Mouse (Mus musculus): ENCODE measurements at regions not wholly inside any gene's neighbourhood (a gene's known extent, or its start where the extent isn't known, plus 50 kb on each side); places are given as distances from the start of the nearest gene placed in this dataset.
"Not testable (repeated sequence)": the region's sequence is repeated elsewhere in the genome, so short reads cannot be mapped to it uniquely, and the experiment has no call there.

DNA sequence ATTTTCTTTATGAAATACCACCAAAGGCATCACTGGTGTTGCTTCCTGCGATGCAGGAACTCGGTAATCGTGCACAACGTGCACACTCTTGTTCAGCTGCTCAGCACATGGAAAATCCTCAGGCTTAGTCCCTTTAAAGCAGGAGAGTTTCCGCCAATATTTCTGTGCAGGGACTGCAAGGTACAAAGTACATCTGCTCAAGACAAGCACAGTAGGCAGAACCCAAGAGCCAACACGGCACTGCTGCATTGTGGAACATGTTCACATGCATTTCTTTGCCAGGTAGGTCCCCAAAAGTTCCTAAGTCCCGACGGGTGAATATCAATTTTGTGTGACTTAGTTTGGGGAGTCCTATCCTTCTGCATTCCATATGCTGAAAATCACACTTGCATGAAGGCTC, 808.0 kb upstream of the Pou3f3 start:
- no peak for DNase-seq

DNA sequence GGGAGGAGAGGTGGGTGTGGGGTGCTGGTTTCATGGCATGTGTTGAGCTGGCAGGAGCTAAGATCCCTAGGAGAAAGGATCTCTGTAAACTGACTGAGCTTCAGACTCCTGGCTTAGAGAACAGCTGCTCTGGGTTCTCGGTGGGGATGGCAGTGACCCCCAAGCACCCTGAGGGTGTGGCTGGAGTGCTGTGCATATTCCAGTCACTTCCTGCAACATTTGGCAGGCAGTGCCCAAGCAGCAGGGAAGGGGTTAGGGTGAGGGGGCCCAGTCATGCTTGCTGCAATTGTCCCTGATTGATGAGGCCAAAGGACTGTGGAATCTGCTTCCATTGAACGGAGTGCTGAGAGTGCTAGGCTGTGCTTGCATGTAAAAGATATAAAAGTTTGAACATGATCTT, 807.4 kb upstream of the Pou3f3 start:
- no peak for DNase-seq

DNA sequence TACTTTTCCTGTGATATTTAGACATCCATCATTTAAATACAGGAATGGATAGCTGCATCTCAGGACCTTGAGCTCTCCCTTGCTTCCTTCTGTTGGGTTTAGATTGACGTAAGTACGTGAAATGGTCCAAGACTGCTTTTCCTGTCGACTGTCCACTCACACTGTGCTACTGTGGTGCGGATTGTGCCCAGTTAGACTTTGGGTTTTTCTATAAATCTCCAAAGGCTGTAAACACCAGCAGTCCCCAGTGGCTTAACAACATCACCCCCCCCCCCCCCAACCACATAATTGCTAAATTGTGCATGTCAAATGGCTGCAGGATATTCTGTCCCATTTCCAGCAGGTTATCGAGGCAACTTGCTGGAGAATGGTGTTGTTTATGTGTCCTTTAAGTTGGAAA, 806.6 kb upstream of the Pou3f3 start:
- DNase-seq: no peak

DNA sequence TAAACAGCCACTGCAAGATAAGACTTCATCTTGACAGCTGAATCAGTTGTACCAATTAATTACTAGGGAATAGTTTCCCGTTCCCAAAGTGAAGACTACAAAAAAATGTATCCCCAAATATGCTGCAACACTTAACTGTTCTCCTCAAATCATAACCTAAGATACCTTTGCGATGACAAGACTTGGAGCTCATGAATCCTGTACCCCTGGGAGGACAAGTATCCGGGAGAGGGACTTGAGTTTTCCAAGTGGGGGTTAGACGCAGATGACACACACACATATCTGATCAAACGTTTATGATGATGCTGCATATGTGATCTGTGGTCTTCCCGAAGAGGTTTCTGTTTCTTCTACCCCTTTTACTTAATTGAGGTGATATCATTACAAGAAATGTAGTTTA, 805.6 kb upstream of the Pou3f3 start:
- no peak for DNase-seq

DNA sequence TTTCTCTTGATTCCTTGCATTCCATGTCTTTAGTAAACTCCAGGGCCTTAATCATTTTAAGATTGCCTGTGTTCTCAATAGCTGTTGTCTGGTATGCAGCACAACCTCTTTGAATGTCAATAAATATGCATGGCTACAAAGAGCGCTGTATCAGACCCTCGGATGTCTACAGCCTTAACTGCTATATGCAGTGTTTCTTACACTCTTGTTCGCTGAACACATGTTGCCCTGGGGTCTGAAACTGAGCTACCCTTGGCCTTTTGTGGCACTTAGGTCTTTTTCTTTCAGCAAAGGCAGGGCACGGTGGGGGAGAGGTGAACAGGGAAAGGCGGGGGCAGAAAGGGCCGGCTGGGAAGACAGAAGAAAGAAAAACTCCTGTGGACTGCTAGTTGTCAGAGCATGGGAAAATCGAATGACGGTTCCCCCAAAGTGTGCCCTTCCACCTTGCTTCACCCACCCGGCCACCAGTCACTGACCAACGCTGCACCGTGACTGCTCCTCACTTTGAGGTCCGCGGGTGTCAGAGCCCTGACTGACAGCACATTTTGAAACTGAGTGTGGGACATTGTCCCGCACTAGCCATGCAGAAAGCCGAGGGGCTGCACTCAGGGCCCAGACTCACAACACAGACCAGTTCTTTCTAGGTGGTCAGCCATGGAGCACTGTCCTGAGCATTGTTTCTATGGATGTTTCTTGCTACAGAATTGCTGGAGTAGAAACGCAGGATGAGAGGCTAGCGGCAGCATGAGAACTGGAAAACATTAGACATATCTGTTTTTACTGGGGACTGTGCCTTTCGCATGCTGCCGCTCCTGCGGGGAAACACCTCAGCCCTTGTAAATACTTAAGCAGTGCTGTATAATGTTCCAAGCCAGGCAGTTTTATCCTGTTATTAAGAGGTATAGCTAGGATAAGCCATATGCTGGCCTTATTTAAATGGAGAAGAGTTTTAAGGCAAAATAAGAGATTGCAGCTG, 804.6 kb upstream of the Pou3f3 start:
- no peak for DNase-seq

DNA sequence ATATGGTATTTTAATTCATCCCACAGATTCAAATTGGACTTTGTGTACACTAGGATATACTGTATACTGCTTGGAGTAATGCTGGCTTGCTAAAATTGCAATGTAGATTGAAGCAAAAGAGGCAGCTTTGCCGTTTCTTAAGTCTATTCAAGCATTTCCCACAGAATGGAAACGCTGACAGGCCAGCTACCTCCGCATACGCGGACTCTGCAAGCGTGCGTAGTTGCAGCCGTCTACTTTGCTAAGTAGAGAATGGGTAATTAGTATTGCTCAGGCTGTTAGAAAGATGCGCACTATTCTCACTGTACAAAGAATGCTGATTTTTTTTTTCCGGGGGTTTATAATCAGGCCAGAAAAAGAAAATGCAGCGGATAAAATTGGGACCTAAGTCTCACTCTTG, 803.8 kb upstream of the Pou3f3 start:
- DNase-seq: no peak

DNA sequence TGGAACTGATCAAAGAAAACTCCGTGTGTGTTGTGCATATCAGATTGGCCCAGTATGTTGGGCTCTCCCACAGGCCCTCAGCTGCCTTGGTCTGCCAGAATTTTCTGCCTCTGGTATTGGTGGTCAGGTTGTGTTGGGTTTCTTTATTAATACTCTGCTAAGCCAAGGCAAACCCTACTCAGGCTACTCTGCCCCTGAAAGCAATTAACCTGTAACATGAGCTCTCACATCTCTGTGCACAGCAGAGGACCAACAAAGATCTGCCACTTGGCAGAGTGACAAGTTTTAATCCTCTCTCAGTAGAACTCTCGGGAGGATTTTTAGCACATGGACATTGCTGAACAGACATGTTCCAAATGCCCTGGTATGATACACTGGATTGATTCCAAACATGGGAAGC, 803.2 kb upstream of the Pou3f3 start:
- no peak for DNase-seq

DNA sequence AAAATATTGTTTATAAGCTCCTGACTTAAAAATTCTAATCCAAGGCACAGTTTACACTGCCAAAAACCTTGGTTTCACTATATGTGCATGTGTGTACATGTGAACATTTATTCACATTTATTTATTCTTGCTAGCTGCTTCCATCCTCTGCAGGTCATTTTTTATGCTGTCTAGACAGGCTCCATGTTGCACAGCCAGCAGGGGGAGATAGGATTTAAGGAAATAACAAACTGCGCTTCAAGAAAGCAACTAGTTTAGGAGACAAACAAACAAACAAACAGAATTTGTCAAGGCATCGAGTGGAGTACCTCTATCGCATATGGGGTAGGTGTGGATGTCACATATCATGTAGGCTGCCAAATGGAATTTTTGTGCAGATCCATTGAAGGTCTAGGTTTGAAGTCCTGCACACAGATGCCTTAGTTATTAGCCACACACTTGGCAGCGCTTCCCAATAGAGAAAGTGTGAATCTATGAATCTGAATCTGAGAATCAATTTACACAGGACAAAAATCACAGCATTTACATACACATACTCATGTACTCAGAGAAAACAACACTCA, 797.7 kb upstream of the Pou3f3 start:
- no peak for DNase-seq

DNA sequence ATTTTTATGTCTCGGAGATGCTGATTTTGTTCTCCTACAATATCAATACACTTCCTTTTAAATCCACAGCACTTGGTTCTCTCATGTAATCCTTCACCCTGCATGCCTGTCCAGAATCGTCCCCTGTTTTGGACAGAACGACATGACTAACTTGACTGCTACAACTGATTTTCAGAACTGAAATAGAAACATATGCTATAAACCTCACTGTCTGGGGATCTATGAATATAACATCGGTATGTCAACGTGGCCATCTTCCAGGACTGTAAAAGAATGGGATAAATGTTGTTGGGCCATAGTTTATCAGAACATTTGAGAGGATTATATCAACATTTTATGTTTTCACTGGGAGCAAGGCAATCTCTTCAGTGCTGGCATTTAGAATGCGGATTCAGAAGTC, 795.2 kb upstream of the Pou3f3 start:
- DNase-seq: no peak

DNA sequence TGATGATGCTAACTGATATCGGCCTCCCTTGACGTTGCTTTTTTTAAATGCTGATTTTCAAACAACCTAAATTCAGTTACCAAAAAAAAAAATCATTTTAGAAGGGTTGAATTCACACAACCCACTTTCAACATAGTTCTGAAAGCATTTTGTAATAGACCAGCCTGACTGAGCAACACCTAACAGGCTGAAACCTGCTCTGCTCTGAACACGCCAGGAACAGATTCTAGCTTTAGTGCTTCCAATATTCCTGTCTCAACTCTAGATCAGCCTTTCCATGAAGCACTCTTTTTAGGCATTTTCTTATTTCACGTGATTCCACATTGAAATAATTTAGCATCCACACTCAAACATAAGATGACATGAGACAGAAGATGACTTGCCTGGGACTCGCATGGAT, 789.6 kb upstream of the Pou3f3 start:
- no peak for DNase-seq

DNA sequence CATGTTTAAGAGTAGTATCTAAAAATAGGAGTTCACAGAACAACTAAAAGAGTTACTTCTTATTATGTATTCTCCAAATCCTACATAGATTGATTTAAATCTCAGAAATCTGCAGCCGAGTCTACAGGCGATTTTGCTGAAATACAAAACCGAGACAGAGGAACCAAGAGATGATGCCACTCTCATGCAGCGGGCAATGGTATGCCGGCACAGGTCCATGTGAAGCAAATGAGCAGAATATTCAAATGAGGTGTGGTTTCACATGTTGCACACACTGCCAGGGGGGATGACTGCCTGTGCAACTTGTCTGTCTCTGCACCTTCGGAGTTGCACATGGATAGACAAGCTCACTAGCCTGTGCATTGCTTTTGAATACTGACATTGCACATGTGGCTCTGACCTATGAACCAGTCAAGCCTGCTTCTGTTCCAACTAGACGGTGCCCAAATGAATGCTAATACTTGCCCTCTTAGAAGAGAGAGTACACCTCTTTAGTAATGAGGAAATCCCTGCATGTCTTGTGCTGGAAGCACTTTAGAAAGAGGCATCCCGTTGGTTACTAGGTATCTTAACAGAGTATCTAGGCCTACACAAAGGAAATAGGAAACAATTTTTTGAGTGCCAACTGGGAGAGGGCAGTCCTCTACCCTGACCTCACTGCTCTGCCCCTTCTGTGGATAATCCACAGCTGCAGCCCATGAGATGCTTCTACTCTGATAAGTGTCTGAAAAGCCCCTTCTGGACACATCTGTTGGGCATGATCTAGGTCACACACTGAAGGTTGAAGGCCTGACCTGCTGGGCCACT, 787.4 kb upstream of the Pou3f3 start:
- DNase-seq: no peak

DNA sequence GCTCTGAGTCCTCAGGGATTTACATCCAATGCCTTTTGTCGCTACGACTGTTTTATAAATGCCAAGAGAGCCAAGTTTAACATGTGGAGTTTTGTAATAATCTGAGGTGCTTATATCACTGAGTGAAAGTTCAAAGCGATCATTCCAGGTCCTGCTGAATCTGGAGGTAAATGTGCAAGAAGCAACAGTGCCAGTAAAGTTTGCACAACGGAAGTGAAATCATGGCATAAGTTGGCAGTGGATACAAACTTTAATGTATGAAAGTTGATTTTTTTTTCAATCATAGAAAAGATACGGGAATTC, 786.8 kb upstream of the Pou3f3 start:
- no peak for DNase-seq

DNA sequence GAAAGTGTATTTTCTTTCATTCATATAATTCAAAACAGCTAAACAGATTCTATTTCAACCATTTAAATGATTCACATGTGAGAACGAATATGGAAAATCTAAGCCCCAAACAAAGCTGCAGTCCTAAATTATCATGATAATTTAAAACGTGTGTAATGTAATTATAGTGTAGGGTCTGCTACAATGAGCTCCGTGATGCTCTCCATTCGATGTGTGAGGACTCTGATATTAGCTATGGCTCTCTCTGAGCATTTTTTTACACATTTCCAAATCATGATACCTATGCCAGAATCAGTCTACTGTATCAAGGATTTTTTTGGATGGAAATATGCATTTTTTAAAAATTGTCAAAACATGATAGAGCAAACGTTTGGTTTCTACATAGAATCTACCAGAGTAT, 785.8 kb upstream of the Pou3f3 start:
- DNase-seq: no peak

DNA sequence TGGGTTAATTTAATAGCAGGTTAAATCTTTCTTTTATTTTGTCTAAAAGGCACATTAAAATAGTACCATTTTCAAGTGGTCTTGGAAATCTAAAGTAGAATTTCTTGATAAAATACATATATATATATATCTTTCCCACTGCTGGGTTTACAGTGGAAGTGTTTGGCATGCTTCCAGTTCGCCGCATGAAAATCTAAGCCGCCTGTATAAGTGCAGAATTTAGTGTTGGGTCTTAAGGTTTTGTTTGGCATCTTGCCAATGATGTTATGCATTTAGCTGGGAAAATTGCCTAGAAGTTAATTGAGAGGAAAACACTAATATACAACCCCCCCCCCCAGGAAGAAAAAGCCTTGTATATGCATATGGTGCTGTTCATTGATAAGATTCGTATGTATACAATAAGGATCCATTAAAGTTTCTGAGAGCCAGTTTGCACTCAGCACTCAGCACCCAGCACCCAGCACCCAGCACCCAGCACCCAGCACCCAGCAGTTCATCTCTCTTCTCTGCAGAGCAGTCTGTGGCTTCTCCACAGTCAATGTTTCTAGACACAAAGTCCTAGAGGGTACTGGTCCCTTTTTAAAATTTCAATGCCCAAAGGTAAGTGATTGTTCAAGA, 778.7 kb upstream of the Pou3f3 start:
- DNase-seq: no peak

DNA sequence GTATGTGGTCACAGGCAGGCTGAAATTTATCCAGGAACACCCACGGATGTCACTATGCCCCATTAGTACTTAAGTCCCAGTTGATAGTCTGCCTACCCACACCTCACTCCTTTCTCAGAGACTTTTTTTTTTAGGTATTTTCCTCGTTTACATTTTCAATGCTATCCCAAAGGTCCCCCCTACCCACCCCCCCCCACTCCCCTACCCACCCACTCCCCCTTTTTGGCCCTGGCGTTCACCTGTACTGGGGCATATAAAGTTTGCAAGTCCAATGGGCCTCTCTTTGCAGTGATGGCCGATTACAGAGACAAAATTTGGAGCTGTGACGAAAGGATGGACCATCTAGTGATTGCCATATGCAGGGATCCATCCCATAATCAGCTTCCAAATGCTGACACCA, 777.8 kb upstream of the Pou3f3 start:
- not testable (repeated sequence) for DNase-seq

DNA sequence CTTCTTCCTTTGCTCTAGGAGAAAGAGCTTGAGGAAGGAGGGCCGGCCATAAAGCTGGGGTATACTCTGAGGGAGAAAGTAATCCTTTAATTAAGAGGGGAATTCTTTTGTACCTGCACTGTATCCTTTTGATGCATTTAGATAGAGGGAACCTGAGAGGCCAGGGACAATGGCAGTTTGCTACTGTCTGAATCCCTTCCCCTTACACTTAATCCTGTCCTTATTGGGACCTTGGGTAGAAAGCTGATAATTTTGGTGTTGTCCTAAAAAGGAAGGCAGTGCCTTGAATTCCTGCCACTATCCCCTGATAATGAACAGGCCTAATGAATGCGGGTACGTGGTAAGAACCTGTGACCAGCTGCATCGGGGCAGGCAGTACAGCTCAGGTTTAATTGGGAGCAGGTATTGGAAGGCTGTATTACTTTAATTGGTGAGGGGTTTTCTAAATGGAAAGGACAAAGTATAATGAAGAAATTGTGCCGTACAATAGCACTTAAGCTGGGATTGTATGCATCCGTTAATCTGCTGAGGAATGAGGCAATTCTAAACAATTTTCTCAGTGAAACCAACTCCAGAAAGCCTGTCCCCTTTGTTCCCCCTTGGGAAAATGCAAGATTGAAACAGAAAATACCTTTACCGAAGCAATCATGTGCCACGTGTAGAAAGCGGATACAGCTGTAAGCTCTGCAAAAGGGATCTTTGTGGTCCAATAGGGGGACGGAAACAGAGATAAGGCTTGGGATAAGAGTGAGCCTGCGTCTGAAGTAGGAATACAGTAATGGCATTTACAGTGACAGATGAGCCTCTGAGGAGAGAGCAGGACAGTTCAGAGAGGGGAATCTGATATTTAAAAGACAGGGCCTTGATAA, 776.9 kb upstream of the Pou3f3 start:
- no peak for DNase-seq

DNA sequence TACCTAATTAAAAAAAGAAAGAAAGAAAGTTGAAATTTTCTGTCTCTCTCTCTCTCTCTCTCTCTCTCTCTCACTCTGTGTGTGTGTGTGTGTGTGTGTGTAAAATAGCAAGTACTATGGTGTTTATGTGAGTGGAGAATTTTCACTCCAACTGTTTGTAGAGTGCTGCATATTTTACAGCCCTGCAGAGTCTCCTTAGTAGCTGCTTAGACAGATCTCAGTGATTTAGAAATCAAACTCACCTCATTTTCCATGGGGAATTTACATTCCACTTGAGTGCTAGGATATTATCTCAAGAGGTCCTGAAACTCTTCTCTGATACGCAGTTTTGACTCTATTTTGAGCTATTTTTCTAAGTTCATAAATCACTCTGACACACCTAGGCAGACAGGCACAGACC, 761.8 kb upstream of the Pou3f3 start:
- no peak for DNase-seq

DNA sequence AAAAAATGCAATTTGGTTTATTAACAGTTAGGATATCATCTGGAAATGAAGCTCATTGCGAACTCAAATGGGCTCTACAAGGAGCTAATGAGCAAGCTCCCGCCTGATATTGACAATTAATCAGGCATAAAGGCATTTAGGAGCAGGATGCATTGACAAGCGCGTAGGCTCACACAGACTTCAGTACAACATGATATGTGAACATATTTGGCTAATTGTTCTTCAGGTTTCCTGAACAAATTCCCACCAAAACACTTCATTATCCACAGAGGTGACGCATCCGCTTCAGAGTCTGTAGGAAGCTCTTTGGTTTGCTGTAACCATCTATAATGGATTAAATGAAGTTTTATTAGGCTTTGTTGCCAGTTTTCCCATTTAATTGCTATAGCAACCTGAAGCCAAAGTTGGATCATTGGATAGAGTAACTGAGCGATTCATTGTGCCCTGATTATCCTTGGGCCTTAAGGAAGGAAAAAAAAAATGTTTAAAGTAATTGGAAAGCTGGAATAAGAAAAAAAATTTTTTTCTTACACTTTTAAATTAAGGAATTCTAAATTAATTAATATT, 759.6 kb upstream of the Pou3f3 start:
- no peak for DNase-seq

DNA sequence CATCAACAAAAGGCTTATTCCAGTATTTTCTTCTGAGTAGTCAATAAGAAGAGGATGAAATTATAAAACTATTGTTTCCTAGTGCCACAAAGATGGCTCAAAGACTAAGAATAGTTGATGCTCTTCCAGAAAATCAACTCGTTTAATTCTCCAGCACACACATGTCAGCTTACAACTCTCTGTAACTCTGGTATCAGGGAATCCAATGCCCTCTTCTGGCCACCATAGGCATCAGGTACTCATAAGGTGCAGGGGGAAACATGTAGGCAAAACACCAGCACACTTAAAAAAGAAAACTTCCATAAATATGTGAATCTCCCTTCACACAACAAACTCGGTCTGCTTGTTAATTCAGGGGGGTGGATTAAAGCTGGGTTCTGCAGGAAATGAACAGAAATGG, 734.6 kb upstream of the Pou3f3 start:
- no peak for DNase-seq

DNA sequence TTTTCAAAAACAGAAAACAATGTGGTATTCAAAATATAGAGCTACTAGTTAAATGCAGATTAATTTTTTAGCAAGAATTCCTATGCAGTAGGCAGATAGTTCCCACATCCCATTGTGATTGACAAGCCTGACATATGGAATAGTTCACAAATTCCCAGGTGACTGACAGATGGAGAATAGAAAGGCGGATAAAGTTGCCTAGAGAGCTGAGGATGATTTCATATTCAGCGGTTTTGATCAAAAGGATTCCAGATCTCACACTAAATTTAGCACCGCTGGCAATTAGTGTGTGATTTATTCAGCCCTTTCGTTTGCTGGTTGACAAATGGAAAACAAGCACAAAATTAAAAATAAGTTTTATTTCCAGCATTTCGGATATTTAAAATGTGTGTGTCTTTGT, 714.0 kb upstream of the Pou3f3 start:
- no peak for DNase-seq

DNA sequence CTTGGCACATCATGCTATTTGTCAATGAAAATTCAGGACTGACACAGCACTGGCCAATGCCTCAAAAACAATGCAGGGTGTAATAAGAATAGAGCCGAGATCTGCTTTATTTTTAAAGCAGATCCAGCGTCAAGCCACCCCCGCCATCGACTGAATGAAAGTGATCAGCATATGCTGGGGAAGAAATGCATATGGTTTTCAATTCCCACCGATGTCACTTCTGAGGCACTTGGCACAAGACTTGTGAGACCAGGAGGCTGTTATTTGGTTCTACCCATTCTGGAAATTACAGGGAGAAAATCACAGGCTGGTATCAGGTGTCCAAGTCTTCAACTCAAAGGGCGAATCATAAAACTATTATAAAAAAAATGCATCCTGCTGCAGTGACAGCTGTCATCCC, 689.3 kb upstream of the Pou3f3 start:
- no peak for DNase-seq

DNA sequence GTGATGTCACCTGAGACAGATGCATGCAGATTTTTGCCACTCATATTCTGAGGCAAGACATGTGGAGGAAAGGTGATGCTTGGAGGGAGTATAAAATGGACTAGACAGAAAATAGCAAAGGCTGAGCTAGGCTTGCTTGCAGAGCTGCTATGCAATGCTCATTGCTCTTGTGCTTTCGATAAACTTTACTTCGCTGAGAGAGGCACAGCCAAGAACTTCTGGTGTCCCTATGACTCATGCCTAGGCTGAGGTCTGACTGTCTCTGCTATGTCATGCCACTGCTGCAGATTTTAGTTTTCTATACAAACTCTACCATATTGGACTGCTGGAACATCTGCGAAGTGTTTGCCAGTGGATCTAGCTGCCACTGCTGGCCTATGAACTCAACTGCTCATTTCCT, 687.5 kb upstream of the Pou3f3 start:
- DNase-seq: no peak

All from liver (tissue).